Mouse (Mus musculus): ENCODE measurements around the gene Zfp568. TPM values are rescaled to one million over a fixed set of nuclear protein-coding genes. Genes with fewer than 3 reads are reported as not detected.

Gene Zfp568
- total and polyA plus RNA-seq, 3 experiments, result 10.6 to 12.6 (median 11.5) TPM

- no peak overlapping the region for H3K9ac ChIP-seq (ENCODE audit: insufficient read depth, low read depth)
- H3K4me3 ChIP-seq (replicated peaks in 1 of 3; ENCODE audit: low read depth in 2 of 3, low read length in 2 of 3, poor library complexity in 1 of 3), result no peak overlapping the region
- H3K27ac ChIP-seq (ENCODE audit: insufficient read depth, low read depth), result no peak overlapping the region
- dilution Hi-C loops (cut with MboI; ENCODE audit: extremely low pct_ligation_motif_present, extremely low pct_unique_long_range_greater_than_20kb, low sequenced_read_pairs), result no loop called here
- H3K9me3 ChIP-seq (replicated peaks; ENCODE audit: low read length), result no peaks in the 10 kb centered on the region
- H3K4me2 ChIP-seq (ENCODE audit: insufficient read depth, low read depth, poor library complexity, severe bottlenecking), result no peak overlapping the region
- TF ChIP-seq UBTF (IDR thresholded peaks at IDR 0.05; ENCODE audit: low read depth, low read length), result no peak
- TF ChIP-seq IRF4 (IDR thresholded peaks at IDR 0.05; ENCODE audit: low read depth, low read length), result no peak
- TF ChIP-seq TCF12 (IDR thresholded peaks at IDR 0.05; ENCODE audit: low read depth, low read length), result no peak
- TF ChIP-seq NRF1 (IDR thresholded peaks at IDR 0.05; ENCODE audit: low read depth, low read length), result no peak
- TF ChIP-seq CTCF (conservative IDR thresholded peaks at IDR 0.05 in 1 of 2, IDR thresholded peaks at IDR 0.05 in 1 of 2; ENCODE audit: low read depth in 2 of 2, low read length in 2 of 2), result no peak
- no peak for TF ChIP-seq POLR2AphosphoS2 (IDR thresholded peaks at IDR 0.05; ENCODE audit: low read depth, low read length)
- TF ChIP-seq MAX (IDR thresholded peaks at IDR 0.05; ENCODE audit: low read length), result no peak
- TF ChIP-seq MAFK (IDR thresholded peaks at IDR 0.05; ENCODE audit: insufficient replicate concordance, low read length), result no peak
- TF ChIP-seq SIN3A (IDR thresholded peaks at IDR 0.05; ENCODE audit: low read length), result no peak
- TF ChIP-seq NELFE (IDR thresholded peaks at IDR 0.05; ENCODE audit: low read depth, low read length), result no peak
- in situ Hi-C loops (cut with MboI; ENCODE audit: low pct_ligation_motif_present, low pct_unique_long_range_greater_than_20kb, low sequenced_read_pairs), result no loop called here
- DNase-seq (ENCODE audit: extremely low read depth), result no peak
- H3K79me2 ChIP-seq (replicated peaks; ENCODE audit: control insufficient read depth, extremely low read depth, insufficient read depth, poor library complexity, severe bottlenecking), result no peaks in the 10 kb centered on the region
- no peaks in the 10 kb centered on the region for H3K27me3 ChIP-seq (replicated peaks)
- no peaks in the 10 kb centered on the region for H3K4me1 ChIP-seq (ENCODE audit: control insufficient read depth in 1 of 2, insufficient read depth in 2 of 2)
- H3K36me3 ChIP-seq (replicated peaks in 1 of 2; ENCODE audit: control insufficient read depth in 1 of 2, insufficient read depth in 1 of 2, low read length in 1 of 2), result peaks cover 11 to 24% of the 10 kb centered on the region in 2 experiments
Measured at GRCm38 (mm10) chr7:30030677-30031076, 46.9 kb downstream of the Zfp568 start.

GRCm38 (mm10) chr7:30031379-30031778, 47.6 kb downstream of the Zfp568 start:
- dilution Hi-C loops (cut with MboI; ENCODE audit: extremely low pct_ligation_motif_present, extremely low pct_unique_long_range_greater_than_20kb, low sequenced_read_pairs), result no loop called here
- TF ChIP-seq BHLHE40 (IDR thresholded peaks at IDR 0.05; ENCODE audit: low read depth, low read length) (no peak), CHD1 (IDR thresholded peaks at IDR 0.05; ENCODE audit: low read depth, low read length) (no peak), POLR2A (IDR thresholded peaks at IDR 0.05; ENCODE audit: low read depth, low read length) (no peak), PAX5 (IDR thresholded peaks at IDR 0.05; ENCODE audit: low read length) (no peak), MAFK (IDR thresholded peaks at IDR 0.05; ENCODE audit: insufficient replicate concordance, low read length) (no peak), TBP (conservative IDR thresholded peaks at IDR 0.05; ENCODE audit: low read depth, low read length) (no peak), MYC (IDR thresholded peaks at IDR 0.05; ENCODE audit: low read depth, low read length) (no peak), GABPA (IDR thresholded peaks at IDR 0.05; ENCODE audit: insufficient replicate concordance, low read depth, low read length) (no peak), EP300 (IDR thresholded peaks at IDR 0.05; ENCODE audit: low read length) (no peak), E2F4 (IDR thresholded peaks at IDR 0.05; ENCODE audit: insufficient replicate concordance, low read depth, low read length) (no peak), RCOR1 (conservative IDR thresholded peaks at IDR 0.05; ENCODE audit: low read depth, low read length) (no peak), JUND (conservative IDR thresholded peaks at IDR 0.05; ENCODE audit: low read depth, low read length) (no peak), ELF1 (IDR thresholded peaks at IDR 0.05; ENCODE audit: low read depth, low read length) (no peak)
- no peak overlapping the region for H3K27ac ChIP-seq (ENCODE audit: insufficient read depth, low read depth)

More at GRCm38 (mm10) chr7:30031379-30031778, 47.6 kb downstream of the Zfp568 start:
- H3K36me3 ChIP-seq (replicated peaks in 1 of 2; ENCODE audit: control insufficient read depth in 1 of 2, insufficient read depth in 1 of 2, low read length in 1 of 2), result peaks cover 5 to 18% of the 10 kb centered on the region in 2 experiments
- H3K4me3 ChIP-seq (replicated peaks in 1 of 3; ENCODE audit: low read depth in 2 of 3, low read length in 2 of 3, poor library complexity in 1 of 3), result no peak overlapping the region
- no peak for DNase-seq (ENCODE audit: extremely low read depth)
- H3K27me3 ChIP-seq (replicated peaks), result no peaks in the 10 kb centered on the region
- no peak overlapping the region for H3K4me2 ChIP-seq (ENCODE audit: insufficient read depth, low read depth, poor library complexity, severe bottlenecking)
- H3K9ac ChIP-seq (ENCODE audit: insufficient read depth, low read depth), result no peak overlapping the region
- H3K4me1 ChIP-seq (ENCODE audit: control insufficient read depth in 1 of 2, insufficient read depth in 2 of 2), result no peaks in the 10 kb centered on the region
- H3K79me2 ChIP-seq (replicated peaks; ENCODE audit: control insufficient read depth, extremely low read depth, insufficient read depth, poor library complexity, severe bottlenecking), result no peaks in the 10 kb centered on the region
- no peaks in the 10 kb centered on the region for H3K9me3 ChIP-seq (replicated peaks; ENCODE audit: low read length)
- in situ Hi-C loops (cut with MboI; ENCODE audit: low pct_ligation_motif_present, low pct_unique_long_range_greater_than_20kb, low sequenced_read_pairs), result no loop called here

Data from CH12.LX (cell line).